Mouse (Mus musculus): ENCODE data around the gene Samd13.

DNA sequence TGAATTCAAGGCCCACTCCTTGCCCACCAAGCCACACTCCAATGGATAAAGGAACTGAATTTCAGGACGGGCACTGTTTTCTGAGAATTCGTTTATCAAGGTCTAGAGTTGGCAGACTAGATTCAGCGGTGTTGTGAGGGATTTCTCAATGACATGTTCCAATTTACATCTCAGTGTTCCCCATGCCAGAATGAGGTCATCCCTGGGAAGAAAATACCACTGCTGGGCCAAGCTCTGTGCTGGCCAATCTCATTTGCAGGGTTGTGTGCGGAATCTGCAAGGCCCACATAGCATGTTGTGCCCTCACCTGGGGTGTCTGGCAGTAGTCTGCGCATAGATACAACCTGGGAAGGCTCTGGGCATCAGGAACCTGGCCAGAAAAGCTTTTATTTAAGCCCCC, 26.1 kb downstream of the Samd13 start:
- TF ChIP-seq POLR2A (IDR thresholded peaks at IDR 0.05; ENCODE audit: low read depth, low read length): no peak
- no peak for TF ChIP-seq CTCF (IDR thresholded peaks at IDR 0.05; ENCODE audit: extremely low read depth, insufficient read length, insufficient replicate concordance, low read depth, low read length)

Data from small intestine, adult 2 months (tissue).